ENCODE assay signal across 24 mouse cellular contexts in genomic region chr9:116980801-116981200, GRCm38 (mm10).
A peak's percentile ranks its signal among the peaks of the same experiment; 100 is the strongest.
DNase-seq lines count a peak whose midpoint lies in the region; ATAC-seq and TF ChIP-seq lines count a peak whose summit lies in the region.
"Had no signal": no experiment of that assay in that cellular context is flagged by ENCODE, and none has a peak within 500 bp of the region (broad histone marks: within the 10 kb centered on the region; RNA-seq: fewer than 3 reads in every experiment).

No protein-coding gene starts in this region.

- no peaks in the 10 kb centered on the region for H3K36me3 ChIP-seq in hindbrain, embryonic 15.5 days
- H3K36me3 ChIP-seq in hindbrain, embryonic 12.5 days, result no peaks in the 10 kb centered on the region
- H3K36me3 ChIP-seq in intestine, postnatal 0 days (ENCODE audit: control insufficient read depth, insufficient read depth), result no peaks in the 10 kb centered on the region
- H3K36me3 ChIP-seq: forebrain, embryonic 15.5 days; G1E had no signal

- H3K9ac ChIP-seq in hindbrain, embryonic 15.5 days, result no peak overlapping the region
- no peak overlapping the region for H3K9ac ChIP-seq in hindbrain, embryonic 12.5 days
- no peak overlapping the region for H3K9ac ChIP-seq in intestine, postnatal 0 days (ENCODE audit: low read depth, low read length)
- H3K9ac ChIP-seq: forebrain, embryonic 15.5 days had no signal

- 82% methylated on average over 5 of the region's 5 CpGs for WGBS in hindbrain, embryonic 15.5 days
- 82% methylated on average over 5 of the region's 5 CpGs for WGBS in hindbrain, embryonic 12.5 days
- WGBS in intestine, postnatal 0 days, result 79% methylated on average over 5 of the region's 5 CpGs

- H3K27ac ChIP-seq in hindbrain, embryonic 15.5 days (replicated peaks), result peak overlapping the region; percentile 36; the same call in 1 of the 2 replicates
- no peak overlapping the region for H3K27ac ChIP-seq in hindbrain, embryonic 12.5 days
- H3K27ac ChIP-seq in intestine, postnatal 0 days (ENCODE audit: low read depth, low read length), result no peak overlapping the region
- H3K27ac ChIP-seq: forebrain, embryonic 15.5 days; layer of hippocampus, adult 2 months had no signal

- ATAC-seq in hindbrain, embryonic 15.5 days (ENCODE audit: low FRiP score, low read depth), result no peak
- no peak for ATAC-seq in hindbrain, embryonic 12.5 days (ENCODE audit: low FRiP score)
- ATAC-seq in intestine, postnatal 0 days, result no peak
- ATAC-seq: forebrain, embryonic 15.5 days had no signal

- no peaks in the 10 kb centered on the region for H3K9me3 ChIP-seq in hindbrain, embryonic 15.5 days
- no peaks in the 10 kb centered on the region for H3K9me3 ChIP-seq in hindbrain, embryonic 12.5 days (replicated peaks)
- H3K9me3 ChIP-seq in intestine, postnatal 0 days (ENCODE audit: control insufficient read depth), result no peaks in the 10 kb centered on the region
- H3K9me3 ChIP-seq: forebrain, embryonic 15.5 days had no signal

- DNase-seq in heart, adult 11 months, result peak; percentile 56
- no peak for DNase-seq in heart, postnatal 36 days
- peak; percentile 19 for DNase-seq in testis, postnatal 10 days (ENCODE audit: low spot score)
- DNase-seq in testis, postnatal 14 days (ENCODE audit: low spot score), result no peak
- DNase-seq in urinary bladder, adult 18-20 months (ENCODE audit: low spot score in 2 of 2), result no peak
- DNase-seq: adrenal gland, postnatal 25 days; cerebellum, adult 11 months; cerebellum, postnatal 25 days; embryo, embryonic 11 days; gastrocnemius, postnatal 36 days; kidney, adult 2 months; kidney, postnatal 14 days; layer of hippocampus, postnatal 36 days; liver; lung, postnatal 36 days; retina, postnatal 1 day; right cerebral cortex, postnatal 4 days; thymus, postnatal 4 days had no signal

- no peaks in the 10 kb centered on the region for H3K4me1 ChIP-seq in hindbrain, embryonic 15.5 days (replicated peaks)
- H3K4me1 ChIP-seq in hindbrain, embryonic 12.5 days, result no peaks in the 10 kb centered on the region
- no peaks in the 10 kb centered on the region for H3K4me1 ChIP-seq in intestine, postnatal 0 days (replicated peaks; ENCODE audit: control insufficient read depth, insufficient read depth, low read length)
- H3K4me1 ChIP-seq: forebrain, embryonic 15.5 days had no signal

- no peak overlapping the region for H3K4me3 ChIP-seq in hindbrain, embryonic 15.5 days
- no peak overlapping the region for H3K4me3 ChIP-seq in hindbrain, embryonic 12.5 days
- no peak overlapping the region for H3K4me3 ChIP-seq in intestine, postnatal 0 days (ENCODE audit: low read depth, low read length)
- H3K4me3 ChIP-seq: forebrain, embryonic 15.5 days; layer of hippocampus, adult 2 months had no signal

- no peak overlapping the region for H3K4me2 ChIP-seq in hindbrain, embryonic 15.5 days
- H3K4me2 ChIP-seq in hindbrain, embryonic 12.5 days (replicated peaks), result no peak overlapping the region
- no peak overlapping the region for H3K4me2 ChIP-seq in intestine, postnatal 0 days (replicated peaks; ENCODE audit: low read depth)
- H3K4me2 ChIP-seq: forebrain, embryonic 15.5 days had no signal

- no peak for TF ChIP-seq CTCF in intestine, postnatal 0 days (IDR thresholded peaks at IDR 0.05; ENCODE audit: low read depth)

- intact Hi-C loops in heart, postnatal 36 days (cut with DNase I), result no loop called here

- no peaks in the 10 kb centered on the region for H3K27me3 ChIP-seq in hindbrain, embryonic 15.5 days
- no peaks in the 10 kb centered on the region for H3K27me3 ChIP-seq in hindbrain, embryonic 12.5 days
- H3K27me3 ChIP-seq in intestine, postnatal 0 days (replicated peaks; ENCODE audit: control insufficient read depth, insufficient read depth, low read length), result no peaks in the 10 kb centered on the region
- H3K27me3 ChIP-seq: forebrain, embryonic 15.5 days had no signal

Comparison
In these comparisons a context has a peak if more than half of its experiments do, and no peak if none do; other contexts are left out.
1. DNase-seq: peak in heart, adult 11 months (single experiment) and testis, postnatal 10 days (single experiment); none in heart, postnatal 36 days (0 of 2), testis, postnatal 14 days (single experiment) and urinary bladder, adult 18-20 months (0 of 2).